Mouse (Mus musculus): Measurements from ENCODE around the gene Zbtb42.
A peak's percentile ranks its signal among the peaks of the same experiment; 100 is the strongest.

Gene Zbtb42

DNA sequence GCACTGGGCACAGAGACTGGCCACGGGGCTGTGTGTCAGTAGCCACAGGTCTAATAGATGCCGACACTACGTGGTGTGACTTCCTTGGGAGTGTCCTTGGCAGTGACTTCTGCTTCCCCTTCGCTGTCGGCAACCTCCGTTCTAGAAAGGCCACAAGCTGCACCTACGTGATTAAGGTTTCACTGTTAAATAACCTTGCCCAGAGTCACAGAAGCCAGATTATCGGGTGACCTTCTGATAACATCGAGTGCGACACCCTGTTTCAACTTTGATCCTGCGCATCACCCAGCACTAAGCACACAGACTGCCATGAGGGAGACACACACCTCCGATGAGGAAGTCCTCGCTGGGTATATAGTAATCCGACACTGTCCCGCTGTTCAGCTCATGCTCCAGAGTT, 9.8 kb downstream of the Zbtb42 start:
- DNase-seq (ENCODE audit: low spot score in 2 of 2), result peak; percentile 32 to 42

DNA sequence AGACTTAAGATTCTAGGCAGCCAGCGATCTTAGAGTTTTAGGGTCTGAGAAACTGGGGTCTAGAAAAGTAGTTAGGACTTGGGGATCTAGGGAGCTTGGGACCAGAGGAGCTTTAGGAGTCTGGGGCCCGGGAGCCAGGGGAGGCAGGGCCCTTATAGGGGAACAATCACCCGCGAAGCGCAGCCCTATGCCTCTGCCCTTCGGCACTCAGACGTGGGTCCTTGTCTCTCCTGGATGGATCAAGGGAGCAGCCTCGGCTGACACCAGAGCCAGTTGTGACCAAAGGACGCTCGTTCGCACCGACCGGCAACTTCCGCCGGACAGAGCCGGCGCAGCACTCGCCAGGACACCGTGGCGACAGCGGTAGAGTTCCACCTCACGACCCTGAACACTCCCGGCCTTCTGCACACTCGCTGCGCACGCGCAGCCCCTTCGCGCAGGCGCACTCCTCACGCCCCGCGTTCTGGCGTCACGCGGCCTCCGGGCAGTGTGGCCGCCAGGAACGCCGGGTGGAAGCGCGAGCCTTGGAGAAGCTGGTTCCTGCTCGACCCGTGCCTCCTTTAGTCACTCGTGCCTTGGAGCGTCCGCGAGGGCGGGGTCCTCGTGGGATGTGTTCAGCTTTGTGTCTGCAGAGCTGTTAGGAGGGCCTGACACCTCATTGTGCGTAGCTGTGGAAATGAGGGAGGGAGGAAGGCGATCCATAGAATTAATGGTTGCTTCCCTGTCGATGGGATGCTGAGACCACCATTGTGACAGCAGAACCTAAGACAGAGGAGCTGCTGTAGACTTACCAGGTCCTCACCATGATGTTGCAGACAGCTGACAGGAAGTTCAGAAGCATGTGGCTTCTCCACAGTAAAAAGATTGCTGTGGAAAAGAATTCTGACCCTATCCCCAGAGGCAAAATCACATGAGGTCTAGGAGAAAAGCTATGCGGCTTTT, 14.8 kb downstream of the Zbtb42 start:
- peak; percentile 89 to 93 for DNase-seq (ENCODE audit: low spot score in 2 of 2)

DNA sequence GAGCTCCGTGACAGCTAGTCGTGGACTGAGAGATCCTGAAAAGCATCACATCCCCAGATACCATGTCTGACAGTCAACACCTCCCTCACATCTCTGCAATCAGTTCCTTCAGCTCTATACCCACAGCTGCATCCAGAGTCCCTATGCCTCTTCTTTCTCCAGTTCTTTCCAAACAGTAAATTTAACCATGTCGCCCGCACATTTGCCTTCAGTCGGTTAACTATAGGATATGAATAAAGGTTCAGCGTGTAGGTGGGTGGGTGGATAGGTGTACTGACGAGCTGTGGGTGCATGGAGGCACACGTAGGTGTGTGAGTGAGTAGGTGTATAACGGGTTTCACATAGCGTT, 15.5 kb downstream of the Zbtb42 start:
- no peak for DNase-seq (ENCODE audit: low spot score in 2 of 2)

DNA sequence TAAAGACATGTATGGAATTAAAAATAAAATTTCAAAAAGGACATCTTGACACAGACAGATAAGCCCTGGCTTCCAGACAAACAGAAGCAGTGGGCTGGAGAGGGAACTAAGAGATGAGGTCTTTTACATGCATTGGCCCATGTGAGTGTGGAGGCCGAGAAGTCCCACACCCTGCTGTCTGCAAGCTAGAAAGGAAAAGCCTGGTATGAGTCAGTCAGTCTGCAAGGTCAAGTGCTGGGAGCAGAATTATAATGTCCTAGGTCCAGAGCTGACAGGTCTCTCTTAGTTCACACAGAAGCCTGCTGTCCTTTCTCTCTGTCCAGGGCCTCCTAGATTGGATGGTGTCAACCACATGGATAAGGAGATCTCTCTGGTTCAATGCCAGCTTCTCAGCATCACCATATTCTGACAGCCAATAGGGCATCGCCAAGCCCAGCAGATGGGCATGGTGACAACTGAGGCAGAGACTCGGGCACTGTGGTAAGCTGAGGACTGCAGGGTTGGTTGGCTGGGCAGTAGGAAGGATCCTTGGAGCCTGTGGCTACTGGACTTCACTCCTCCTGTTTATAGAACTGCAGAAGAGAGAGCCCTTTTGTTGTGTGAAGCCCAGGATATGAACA, 18.3 kb downstream of the Zbtb42 start:
- DNase-seq (ENCODE audit: low spot score in 2 of 2), result no peak

DNA sequence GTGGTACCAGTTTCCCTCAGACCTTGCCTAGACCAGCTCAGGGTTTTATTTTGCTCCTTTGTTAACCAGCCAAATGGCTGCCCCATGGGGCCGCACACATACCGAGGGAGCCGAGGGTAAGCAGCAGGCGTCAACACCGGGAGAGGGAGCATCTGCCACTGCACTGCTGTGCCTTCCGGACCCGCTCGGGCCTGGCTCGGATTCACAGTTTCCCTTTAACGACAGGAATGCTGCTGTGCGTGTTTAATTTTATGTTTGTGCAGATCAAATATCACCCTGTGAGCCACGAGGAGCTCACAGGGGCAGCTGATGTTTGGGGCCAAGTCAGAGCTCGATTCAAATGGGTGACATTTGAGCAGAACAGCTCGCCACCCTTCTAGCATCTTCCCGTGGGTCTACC, 21.9 kb downstream of the Zbtb42 start:
- no peak for DNase-seq (ENCODE audit: low spot score in 2 of 2)

DNA sequence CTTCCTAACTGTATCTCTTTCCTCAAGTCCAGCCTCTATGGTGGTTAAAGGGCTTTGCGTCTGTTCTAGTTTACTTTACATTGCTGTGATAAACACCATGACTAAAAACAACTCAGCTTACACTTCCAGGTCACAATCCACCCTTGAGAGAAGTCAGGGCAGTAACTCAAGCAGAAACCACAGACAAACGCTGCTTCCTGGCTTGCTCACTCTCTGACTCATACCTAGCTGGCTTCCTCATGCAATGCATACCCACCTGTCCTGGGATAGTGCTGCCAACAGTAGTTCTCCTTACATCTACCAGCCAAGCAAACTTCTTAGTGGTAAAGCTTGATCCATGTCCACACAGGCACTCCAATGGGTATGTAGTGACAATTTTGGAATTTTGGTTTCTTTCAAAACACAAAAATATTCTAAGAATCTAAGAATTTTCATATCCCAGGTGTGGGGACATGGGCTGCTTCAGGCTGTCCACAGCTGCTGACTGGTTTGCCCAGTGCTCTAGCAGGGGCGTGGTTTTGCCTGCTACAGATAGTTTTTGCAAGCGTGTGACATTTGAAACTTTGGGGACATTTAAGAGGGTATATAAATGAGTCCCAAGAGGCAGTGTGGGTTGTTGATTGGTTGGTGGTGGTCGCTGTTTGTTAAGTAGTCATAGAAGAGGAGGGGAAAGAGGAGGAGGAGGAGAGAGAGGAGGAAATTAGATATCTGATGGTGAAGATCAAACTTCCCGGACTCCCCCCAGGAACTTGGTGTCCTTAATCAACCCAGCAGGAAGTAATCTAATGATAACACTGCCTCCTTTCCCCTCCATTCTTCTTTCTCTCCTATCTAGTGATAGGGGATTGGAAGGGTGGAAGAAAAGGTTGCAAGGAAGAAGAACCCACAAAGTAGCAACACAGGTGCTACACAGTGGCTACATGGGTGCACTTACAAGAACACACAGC, 24.0 kb downstream of the Zbtb42 start:
- DNase-seq (ENCODE audit: low spot score in 2 of 2), result peak in 1 of 2 experiments; percentile 36

DNA sequence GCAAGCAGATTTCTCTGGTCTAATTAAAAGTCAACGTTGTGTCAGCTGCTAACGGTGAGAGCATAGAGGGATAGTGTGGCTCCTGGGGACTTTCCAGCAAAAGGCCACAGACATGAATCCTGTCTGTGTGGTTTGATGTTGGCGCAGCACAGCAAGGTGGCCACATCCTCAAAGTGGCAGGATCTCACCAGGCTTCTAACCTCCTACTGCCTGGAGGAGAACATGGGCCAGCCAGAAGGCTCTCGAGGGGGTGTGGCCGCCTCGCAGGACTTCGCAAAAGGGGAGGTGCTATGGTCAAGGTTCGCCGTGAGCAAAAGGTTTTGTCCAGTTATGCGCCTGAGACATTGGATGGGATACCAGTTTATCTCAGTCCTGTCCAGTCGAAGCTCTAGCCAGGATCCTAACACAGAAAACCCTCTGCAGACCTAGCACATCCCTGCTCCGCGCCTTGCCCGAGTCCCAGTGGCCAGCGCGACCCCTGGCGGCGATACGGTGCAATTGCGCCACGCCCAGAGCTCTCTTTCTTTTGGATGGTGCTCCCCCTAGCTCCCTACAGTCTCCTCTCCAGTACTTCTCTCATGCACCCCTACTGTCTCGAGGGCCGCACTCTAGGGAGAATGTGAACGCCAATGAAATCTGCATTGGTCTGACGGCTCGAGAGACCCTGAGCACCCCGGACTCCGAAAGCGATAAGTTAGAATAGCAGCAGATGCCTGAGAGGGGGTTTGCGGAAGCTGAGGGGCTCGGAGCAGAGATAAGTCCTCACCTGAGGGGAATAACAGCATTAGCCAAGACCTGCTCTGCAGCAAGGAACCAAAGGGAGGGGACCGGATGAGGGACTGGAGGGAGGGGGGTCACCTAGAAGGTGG, 28.3 kb downstream of the Zbtb42 start:
- DNase-seq (ENCODE audit: low spot score in 2 of 2), result peak; percentile 78 to 79

DNA sequence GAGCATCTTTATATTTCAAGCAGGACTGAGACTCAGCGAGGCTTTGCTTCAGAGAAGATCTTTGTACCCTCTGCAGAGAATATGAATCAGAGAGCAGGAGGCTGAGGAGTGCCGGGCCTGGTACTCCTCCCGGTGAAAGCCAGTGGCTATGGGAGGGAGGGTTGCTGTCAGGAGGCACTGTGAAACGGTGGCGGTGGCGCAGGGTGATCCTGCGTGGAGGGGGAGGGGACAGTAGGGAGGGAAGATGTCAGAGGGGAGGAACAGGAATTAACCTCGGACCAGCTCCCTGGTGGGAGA, 28.9 kb downstream of the Zbtb42 start:
- no peak for DNase-seq (ENCODE audit: low spot score in 2 of 2)

DNA sequence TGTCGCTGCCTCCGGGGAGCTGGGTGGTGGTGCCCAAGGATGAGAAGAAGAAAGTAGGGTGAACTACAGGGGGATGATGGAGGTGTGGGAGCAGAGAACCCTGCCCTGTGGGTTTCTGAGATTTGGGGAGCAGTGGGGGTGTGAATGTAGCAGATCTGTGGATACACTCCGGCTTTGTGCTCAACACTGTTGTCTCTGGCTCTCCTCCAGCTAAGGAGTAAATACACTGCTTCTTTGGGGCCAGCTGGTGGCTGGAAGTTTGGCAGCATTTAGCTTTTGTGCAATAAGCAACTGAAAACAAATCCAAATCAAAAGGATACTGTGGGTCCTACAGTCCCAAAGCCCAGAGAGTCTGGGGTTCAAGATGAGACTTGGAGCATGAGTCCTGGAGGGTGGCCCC, 35.4 kb downstream of the Zbtb42 start:
- DNase-seq (ENCODE audit: low spot score in 2 of 2), result no peak

DNA sequence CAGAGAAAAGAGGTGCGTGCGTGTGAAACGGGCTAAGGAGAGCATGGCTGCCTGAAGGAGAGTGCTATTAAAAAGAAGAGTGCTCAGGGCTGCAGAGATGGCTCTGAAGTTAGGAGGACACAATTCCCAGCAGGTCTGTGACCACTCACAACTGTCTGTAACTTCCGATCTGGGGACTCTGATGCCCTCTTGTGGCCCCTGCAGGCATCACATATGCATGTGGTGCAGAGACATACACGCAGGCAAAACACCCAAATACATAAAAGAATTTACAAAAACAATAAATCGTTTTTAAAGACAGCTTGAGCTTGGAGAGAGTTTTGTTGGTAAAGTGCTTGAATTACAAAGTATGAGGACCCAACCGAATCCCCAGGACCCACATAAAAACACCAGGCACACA, 38.5 kb downstream of the Zbtb42 start:
- DNase-seq (ENCODE audit: low spot score in 2 of 2), result peak; percentile 31 to 32

DNA sequence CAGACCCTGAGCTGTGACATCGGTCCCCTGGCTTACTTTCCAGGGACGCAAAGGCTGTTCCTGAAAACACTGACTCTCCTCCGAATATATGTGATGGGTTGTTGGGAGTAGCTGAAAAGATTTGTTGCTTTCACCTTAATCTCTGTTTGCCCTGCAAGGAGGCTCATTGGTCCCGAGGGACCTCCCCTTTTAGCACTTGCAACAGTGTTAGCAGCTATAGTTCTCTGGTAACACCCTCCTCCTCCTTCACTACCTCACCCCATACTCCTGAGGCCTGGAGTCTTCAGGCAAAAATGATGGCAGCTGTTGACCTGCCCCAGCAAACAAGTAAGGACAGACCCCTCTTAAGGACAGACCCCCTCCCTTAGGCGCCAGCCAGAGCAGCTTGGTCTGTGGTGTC, 40.4 kb downstream of the Zbtb42 start:
- no peak for DNase-seq (ENCODE audit: low spot score in 2 of 2)

DNA sequence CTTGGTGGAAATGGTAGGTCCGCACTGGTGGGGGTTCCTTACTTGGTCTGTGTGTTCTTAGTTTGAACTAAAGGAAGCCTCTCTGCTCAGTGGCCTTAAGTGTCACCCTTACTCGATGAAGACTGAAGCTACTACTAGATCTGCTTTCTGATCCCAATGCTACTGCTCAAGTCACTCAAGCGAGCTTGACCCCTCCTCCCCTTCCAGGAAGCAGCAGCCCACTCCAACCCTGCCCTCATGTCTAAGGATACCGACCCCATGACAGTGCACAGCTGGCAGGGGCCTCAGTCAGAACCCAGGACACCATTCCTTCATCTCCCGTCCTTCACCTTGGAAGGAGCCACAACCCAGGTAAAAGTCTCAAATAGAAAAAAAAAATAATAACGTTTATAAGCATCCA, 41.6 kb downstream of the Zbtb42 start, which contains the start of gene Cep170b:
Cep170b (plus strand) TSS at position 240 of the 400 bp plus-strand sequence.
- no peak for DNase-seq (ENCODE audit: low spot score in 2 of 2)

DNA sequence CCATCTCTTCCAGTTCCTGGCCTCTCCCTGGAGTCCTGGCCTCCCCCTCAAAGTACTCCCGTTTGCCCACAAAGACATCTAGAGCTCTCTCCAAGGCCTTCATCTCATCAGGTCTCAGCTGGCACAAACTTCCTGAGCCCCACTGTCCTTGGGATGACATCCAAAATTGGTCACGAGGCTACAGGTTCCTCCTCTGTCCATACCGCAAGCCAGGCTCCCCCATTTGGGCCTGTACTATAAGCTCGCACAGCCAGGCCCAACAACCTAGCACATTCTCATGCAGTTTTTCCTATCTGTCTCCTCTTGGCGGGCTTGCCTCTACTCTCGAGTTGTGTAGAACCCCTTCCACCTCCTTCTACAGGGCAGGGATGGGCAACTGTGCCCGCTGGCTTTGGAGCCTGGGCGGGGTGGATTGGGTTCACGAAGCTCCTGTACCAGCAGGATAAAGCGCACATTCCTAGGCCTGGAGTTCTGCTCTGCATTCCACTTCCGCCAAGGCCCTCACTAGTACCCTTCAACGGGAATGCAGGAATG, 42.3 kb downstream of the Zbtb42 start:
- no peak for DNase-seq (ENCODE audit: low spot score in 2 of 2)

DNA sequence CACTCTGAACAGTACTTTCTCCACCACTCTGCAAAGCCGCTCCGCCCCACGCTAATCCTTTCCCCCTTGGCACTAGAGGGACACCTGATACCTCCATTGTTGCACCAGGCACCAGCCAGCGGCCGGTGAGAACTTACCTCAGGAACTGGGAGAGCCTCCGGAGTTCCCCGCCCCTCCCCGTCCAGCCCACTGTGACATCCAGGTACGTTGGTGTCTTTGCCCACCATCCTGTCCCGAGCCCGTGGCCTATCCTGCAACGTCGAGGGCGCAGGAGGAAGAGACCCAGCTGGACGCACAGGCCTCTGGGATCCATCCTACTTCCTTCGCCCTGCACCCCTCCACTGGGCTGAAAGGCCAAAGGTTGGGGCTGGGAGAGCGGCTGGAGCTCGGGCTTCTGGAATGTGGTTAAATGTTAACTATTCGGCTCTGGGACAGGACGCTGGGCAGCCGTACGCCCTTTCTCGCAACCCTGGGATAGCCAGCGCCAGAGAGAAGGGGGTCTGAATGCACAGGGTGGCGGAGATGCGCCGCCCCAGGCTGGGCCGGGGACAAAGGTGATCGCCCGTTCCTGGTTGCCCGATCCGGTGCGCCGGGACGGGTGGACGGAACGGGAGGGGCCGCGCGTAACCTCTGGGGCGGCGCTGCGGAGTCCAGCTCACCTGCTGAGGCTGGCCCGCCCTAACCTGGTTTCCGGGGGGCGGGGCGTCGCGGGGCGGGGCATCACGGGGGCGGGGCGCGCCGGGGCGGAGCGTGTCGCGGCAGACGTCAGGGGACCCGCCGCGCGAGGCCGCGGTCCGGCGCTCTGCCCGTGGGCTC, 43.0 kb downstream of the Zbtb42 start:
- peak; percentile 37 to 49 for DNase-seq (ENCODE audit: low spot score in 2 of 2)

DNA sequence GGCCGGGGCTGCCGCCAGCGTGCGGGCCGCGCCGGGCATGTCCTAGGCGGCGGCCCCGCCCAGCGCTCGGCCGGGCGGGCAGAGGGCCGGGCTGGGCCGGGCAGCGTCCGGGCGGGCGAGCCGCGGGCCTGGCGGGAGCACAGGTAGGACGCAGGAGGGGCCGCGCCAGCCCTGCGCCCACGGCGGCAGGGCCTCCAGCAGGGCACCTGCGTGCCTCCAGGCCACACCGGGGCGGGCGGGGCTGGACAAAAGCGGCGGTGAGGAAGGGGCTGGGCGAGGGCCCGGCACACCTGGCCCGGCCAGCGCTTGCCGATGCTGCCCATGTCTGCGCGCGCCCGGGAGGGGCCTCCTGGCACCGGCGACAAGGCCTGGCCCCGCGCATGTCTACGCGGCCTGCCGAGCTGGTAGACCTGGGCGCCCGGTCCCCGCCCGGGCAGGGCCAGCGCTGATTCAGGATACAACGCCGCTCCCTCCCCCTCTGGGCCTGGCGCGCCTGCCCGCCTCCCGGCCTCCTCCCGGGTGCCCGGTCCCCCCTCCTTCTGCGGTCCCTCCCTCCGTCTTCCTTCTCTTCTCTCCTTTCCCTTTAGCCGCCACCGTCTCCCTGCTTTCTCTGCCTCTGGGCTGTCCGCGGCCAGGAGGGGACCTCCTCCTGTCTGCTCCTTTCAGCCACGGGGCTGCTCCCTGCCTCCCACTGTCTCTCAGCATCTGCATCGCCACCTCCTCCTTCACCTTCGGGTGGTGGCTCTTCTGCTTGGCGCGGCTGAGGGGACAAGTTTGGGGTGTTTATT, 43.8 kb downstream of the Zbtb42 start:
- no peak for DNase-seq (ENCODE audit: low spot score in 2 of 2)

DNA sequence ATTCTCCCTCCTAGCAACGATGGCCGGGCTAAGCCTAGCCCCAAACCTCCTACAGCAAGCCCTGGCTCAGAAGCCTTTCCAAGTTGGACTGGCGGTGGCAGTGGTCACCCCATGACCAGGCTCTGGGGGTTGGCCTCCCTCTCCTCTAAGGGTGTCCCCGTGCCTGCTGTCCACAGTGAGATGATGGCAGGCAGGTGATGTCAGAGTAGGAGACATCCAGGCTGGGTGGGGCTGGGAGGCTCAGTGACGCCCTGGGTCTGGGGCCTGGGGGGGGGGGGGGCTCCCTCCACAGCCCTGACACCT, 44.4 kb downstream of the Zbtb42 start:
- DNase-seq (ENCODE audit: low spot score in 2 of 2), result no peak

DNA sequence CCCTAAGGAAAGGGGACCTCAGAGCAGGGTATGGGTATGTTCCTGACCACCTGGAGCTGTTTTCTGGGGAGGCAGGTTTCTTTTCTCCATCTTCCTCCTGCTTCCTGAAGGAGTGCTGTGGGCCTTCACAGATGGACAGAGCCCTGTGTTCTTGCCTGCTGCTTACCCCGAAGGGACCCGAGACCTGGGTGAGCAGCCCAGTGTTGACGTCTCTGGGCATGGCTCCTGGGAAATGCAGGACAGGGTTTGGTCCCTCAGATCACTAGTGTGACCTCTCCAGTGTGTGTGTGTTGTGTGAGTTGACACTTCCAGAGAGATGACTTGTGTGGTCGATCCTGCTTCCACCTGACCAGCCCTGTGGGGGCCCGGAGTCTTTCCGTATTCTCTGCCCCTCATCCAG, 44.8 kb downstream of the Zbtb42 start:
- no peak for DNase-seq (ENCODE audit: low spot score in 2 of 2)

DNA sequence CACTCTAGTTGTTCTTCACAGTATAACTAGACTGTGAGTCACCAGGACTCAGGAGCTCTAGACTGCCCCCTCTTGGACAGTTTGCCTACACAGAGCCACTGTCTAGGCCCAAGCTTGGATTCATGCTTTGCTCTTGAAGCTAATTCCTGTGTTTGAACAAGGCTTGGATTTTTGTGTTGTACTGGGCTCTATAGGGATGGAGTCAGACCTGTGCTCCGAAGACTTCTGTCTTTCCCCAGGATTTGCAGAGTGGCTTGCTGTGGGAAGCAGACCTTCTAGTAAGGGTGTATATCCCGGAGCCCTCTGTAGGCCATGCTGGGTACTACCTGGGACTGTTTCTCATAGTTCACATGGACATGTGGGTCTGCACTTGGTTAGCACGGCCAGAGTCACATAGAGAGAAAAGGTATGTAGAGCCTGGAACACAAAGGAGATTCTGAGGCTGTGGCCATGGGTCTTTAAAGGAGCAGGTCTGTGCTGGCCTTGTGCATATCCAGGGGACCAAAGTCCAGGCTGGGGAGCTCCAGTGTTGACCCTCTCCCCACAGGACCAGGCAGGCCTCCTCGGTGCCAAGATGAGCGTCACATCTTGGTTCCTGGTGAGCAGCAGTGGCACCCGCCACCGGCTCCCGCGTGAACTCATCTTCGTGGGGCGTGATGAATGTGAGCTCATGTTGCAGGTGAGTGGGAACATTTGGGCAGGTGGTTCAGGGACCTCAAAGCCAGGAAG, 45.6 kb downstream of the Zbtb42 start:
- DNase-seq (ENCODE audit: low spot score in 2 of 2), result peak; percentile 59 to 64

DNA sequence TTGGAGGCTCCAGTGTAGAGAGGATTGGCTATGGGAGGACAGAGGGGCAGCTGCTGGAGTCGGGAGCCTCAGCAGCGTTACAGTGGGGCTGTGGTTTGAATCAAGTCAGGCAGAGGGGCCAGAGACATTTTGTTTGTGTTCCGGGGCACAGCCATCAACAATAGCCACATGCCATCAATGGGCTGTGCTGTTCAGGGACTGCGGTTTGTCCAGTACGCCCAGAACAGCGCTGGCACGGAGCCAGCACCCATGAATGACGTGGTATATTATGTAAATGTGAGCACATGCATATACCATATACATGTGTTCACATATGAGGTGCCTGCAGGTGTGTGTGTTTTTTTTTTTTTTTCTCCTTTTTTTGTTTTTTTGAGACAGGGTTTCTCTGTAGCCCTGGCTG, 49.2 kb downstream of the Zbtb42 start:
- DNase-seq (ENCODE audit: low spot score in 2 of 2), result no peak
